Mouse (Mus musculus) liver, embryonic 13.5 days (tissue): ENCODE results near the gene Ptprq. TPM values are rescaled to one million over a fixed set of nuclear protein-coding genes. Genes with fewer than 3 reads are reported as not detected.

ENCODE experiments used
- ATAC-seq: fragments of 200-750 bp; cut with Nextera tagmentation; 2 replicates; pipeline ENCODE4 v1.8.0; 2017; ENCODE audit warnings: low read depth, mild to moderate bottlenecking, moderate number of reproducible peaks, moderate library complexity
- DNase-seq: peaks from one replicate; pipeline ENCODE4 v3.0.0; 2022
- H3K27ac ChIP-seq: fragments of 300-500 bp; sonication (generic); 2 replicates; pipeline ENCODE4 v1.5.1; 2015; ENCODE audit warnings: moderate library complexity, mild to moderate bottlenecking, inconsistent platforms
- H3K27me3 ChIP-seq: fragments of 300-500 bp; sonication (generic); 2 replicates; pipeline ENCODE4 v1.6.1; 2015; ENCODE audit warnings: mild to moderate bottlenecking, inconsistent platforms
- H3K36me3 ChIP-seq: fragments of 300-500 bp; sonication (generic); 2 replicates; pipeline ENCODE4 v1.6.1; 2015; ENCODE audit warnings: mild to moderate bottlenecking, inconsistent platforms
- H3K4me1 ChIP-seq: fragments of 300-500 bp; sonication (generic); replicated peaks from 2 replicates; pipeline ENCODE4 v1.6.1; 2015; ENCODE audit warnings: inconsistent platforms
- H3K4me2 ChIP-seq: fragments of 300-500 bp; sonication (generic); 2 replicates; pipeline ENCODE4 v1.6.1; 2015; ENCODE audit warnings: inconsistent platforms, mild to moderate bottlenecking, moderate library complexity
- H3K4me3 ChIP-seq: fragments of 300-500 bp; sonication (generic); replicated peaks from 2 replicates; pipeline ENCODE4 v1.5.1; 2015; ENCODE audit warnings: mild to moderate bottlenecking, inconsistent platforms
- H3K9ac ChIP-seq: fragments of 300-500 bp; sonication (generic); 2 replicates; pipeline ENCODE4 v1.6.1; 2015; ENCODE audit warnings: mild to moderate bottlenecking, inconsistent platforms
- H3K9me3 ChIP-seq: fragments of 300-500 bp; sonication (generic); replicated peaks from 2 replicates; pipeline ENCODE4 v1.6.1; 2016; ENCODE audit warnings: inconsistent platforms
- WGBS: fragments of 180-500 bp; shearing (Covaris S2); methylation state at CpG from one replicate; pipeline ENCODE4 v1.1.7; 2015; ENCODE audit not compliant: insufficient replicate concordance; 5-methylcytosine and 5-hydroxymethylcytosine counted together
- polyA plus RNA-seq: library from polyadenylated mRNA; unstranded; fragments of >200 nt; fragmentation: Nextera tagmentation; extraction: Ambion mirVana; gene quantifications from 2 replicates; pipeline ENCODE4 v1.2.1, GENCODE M21; 2015

The Ptprq gene
- not detected in 2 replicates for polyA plus RNA-seq

DNA sequence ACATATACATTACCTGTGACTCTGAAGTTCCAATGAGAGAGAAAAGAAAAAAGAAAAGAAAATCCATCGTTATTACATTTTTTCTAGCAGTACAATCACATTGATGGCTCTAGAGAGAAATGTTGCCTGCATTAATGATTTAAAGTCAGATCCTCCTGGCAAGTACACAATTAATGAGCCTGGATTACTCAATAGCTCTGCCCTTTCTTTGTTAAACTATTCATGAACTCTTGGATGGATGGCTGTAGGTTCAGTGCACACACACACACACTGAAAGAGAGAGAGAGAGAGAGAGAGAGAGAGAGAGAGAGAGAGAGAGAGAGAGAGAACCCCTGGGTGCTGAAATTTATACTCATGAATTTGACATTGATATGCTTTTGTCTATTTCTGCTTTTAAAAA, at the start of gene Ptprq:
Gene Ptprq, minus strand, starts transcription at position 246 of the 400 bp plus-strand sequence.
- 65% methylated on average over 1 of the region's 1 CpGs for WGBS
- DNase-seq (no peak), ATAC-seq (no peak)
- Histone ChIP-seq H3K4me1 (no peaks in the 10 kb centered on the region), H3K4me3 (no peak within 1 kb of the TSS), H3K9me3 (no peaks in the 10 kb centered on the region), H3K27ac (no peak within 1 kb of the TSS), H3K4me2 (no peak within 1 kb of the TSS), H3K9ac (no peak within 1 kb of the TSS), H3K27me3 (no peaks in the 10 kb centered on the region), H3K36me3 (no peaks in the 10 kb centered on the region)

DNA sequence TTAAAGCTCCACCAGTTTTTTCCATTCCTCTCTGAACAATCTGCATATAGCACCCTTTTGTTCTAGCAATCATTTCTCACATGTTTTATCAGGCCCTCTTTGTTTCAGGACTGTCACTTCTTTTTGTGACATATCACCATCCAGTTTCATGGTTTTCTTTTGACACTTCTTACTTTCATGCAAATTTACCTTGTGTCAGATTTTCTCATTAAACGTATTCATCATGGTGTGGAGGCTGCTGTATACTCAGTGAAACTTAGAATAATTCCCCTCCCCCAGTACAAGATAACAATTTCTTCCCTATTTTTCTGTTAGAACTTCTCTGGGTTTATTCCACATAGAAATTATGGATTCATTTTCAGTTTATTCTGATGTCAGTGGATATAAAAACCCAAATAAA, 39.8 kb upstream of the Ptprq start:
- no peak overlapping the region for H3K4me2 ChIP-seq
- no peak overlapping the region for H3K27ac ChIP-seq
- no peak overlapping the region for H3K9ac ChIP-seq
- no peaks in the 10 kb centered on the region for H3K27me3 ChIP-seq
- H3K36me3 ChIP-seq, result no peaks in the 10 kb centered on the region
- DNase-seq (no peak), ATAC-seq (no peak)
- 46% methylated on average over 1 of the region's 1 CpGs for WGBS
- H3K9me3 ChIP-seq, result no peaks in the 10 kb centered on the region
- no peak overlapping the region for H3K4me3 ChIP-seq
- no peaks in the 10 kb centered on the region for H3K4me1 ChIP-seq

DNA sequence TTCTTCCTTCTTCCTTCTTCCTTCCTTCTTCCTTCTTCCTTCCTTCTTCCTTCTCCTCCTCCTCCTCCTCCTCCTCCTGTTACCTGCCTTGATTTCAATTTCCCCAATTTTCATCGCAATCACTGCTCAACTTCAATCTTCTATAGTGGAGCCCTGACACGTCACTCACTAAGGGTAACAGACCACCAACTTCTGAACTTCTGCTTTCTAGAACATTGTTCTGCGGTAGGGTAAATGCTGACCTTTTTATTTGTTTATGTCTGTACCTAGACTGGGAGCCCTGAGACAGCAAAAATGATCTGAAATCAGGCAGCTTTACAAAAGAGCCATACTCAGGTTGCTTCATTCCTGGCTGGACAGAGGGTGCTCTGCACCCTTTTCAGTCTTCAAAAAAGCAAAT, 33.6 kb upstream of the Ptprq start:
- WGBS, result 43% methylated on average over 3 of the region's 3 CpGs
- no peaks in the 10 kb centered on the region for H3K36me3 ChIP-seq
- H3K9me3 ChIP-seq, result no peaks in the 10 kb centered on the region
- ATAC-seq (no peak), DNase-seq (no peak)
- H3K4me2 ChIP-seq, result no peak overlapping the region
- no peak overlapping the region for H3K9ac ChIP-seq
- no peaks in the 10 kb centered on the region for H3K4me1 ChIP-seq
- no peaks in the 10 kb centered on the region for H3K27me3 ChIP-seq
- no peak overlapping the region for H3K4me3 ChIP-seq
- H3K27ac ChIP-seq, result no peak overlapping the region

DNA sequence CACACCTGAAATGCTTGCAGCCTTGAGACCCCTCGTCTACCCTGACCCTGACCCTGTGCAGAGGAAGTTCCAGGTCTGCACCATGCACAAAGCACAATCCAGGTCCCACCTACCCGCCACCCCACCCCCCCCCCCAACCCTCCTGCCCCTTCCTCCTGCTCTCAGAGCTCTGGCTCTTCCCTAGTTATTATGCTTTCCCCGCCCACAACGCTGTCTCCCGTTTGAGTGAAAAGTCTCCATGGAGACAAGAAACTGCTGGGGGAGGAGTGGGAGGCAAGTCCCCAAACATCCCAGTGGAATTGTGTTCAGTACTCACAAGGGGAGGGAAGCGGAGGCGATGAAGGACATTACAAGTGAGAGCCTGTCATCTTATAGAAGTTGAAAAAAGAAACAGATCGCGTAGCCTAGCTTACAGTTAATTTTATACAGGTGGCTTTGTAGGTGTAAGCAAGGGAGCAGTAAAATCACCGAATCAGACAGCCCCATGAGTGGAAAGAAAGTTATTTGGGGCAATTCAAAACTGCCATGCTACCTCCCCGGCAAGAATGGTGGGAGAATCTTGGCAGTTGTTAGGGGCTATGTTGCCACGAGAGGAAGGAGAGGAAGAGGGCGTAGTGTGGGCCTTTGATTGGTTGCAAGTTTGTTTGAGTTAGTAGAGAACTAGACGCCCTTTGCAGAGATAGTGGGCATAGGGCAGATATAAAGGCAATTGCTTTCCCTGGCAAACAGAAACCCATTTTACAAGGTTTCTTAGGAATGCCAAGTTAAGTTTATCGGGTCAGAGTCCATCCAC, 32.7 kb upstream of the Ptprq start:
- Histone ChIP-seq H3K9me3 (no peaks in the 10 kb centered on the region), H3K4me1 (no peaks in the 10 kb centered on the region), H3K4me2 (no peak overlapping the region), H3K9ac (no peak overlapping the region), H3K4me3 (no peak overlapping the region), H3K27ac (no peak overlapping the region), H3K27me3 (no peaks in the 10 kb centered on the region), H3K36me3 (no peaks in the 10 kb centered on the region)
- WGBS, result 28% methylated on average over 15 of the region's 15 CpGs
- DNase-seq, result no peak
- no peak for ATAC-seq

DNA sequence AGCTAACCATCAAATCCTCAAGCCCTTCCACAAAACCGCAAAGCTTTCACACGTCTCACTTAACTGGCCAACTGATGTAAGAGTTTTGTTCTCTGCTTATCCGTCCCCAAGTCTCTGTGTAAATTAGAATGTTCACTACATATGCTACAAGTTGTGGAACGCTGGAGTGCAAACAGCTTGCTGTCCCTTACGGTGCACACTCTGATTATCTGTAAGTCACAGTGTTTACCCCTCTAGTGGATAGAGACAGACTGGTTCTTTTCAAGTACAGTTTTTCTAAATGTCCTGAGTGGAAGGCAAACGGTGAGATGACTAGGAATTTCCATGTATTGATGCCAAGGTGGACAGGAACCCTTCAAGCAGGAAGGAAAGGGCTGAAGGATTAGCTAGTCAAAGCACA, 32.1 kb upstream of the Ptprq start:
- Histone ChIP-seq H3K9me3 (no peaks in the 10 kb centered on the region), H3K36me3 (no peaks in the 10 kb centered on the region), H3K4me3 (no peak overlapping the region), H3K27me3 (no peaks in the 10 kb centered on the region), H3K4me1 (no peaks in the 10 kb centered on the region), H3K4me2 (no peak overlapping the region), H3K9ac (no peak overlapping the region), H3K27ac (no peak overlapping the region)
- DNase-seq (no peak), ATAC-seq (no peak)
- 34% methylated on average over 6 of the region's 6 CpGs for WGBS

DNA sequence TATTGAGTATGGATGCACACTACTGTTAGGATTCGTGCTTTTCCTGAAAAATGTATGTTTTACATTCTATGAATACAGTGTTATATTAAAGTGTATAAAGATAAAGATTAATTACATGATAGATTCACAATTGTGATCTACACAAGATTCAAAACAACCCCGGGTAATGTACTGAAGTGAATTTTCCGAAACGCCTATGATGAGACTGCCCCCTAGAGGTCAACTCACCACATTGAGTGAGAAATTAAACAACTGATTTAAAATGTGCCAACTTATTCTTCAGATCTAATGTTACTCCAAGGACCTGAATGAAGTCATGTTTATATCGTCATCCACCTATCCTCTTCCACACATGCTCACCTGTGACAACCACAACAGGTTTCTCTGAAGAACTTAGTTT, 27.7 kb upstream of the Ptprq start:
- Histone ChIP-seq H3K27ac (no peak overlapping the region), H3K4me3 (no peak overlapping the region), H3K9ac (no peak overlapping the region), H3K9me3 (no peaks in the 10 kb centered on the region), H3K27me3 (no peaks in the 10 kb centered on the region), H3K36me3 (no peaks in the 10 kb centered on the region), H3K4me2 (no peak overlapping the region), H3K4me1 (no peaks in the 10 kb centered on the region)
- 18% methylated on average over 5 of the region's 5 CpGs for WGBS
- ATAC-seq, result no peak
- no peak for DNase-seq

DNA sequence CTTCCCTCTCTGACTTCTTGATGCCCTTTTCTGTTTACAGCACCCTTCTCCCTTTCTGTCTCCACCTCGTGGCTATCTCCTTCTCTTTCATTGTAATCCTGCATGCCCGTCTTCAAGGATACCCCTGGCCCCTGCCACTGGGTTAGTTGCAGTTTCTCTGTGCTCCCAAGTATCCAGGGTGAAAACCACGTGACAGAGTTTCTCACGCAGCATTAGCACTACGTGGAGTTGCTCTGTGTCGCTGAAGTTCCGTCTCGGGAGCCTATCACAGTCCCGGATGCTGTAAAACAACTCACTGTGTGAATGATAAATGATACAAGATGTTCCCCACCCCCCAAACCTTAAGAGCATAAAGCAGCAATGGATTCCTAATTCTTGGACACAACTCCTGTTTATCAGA, 26.9 kb upstream of the Ptprq start:
- ATAC-seq (no peak), DNase-seq (no peak)
- Histone ChIP-seq H3K4me1 (no peaks in the 10 kb centered on the region), H3K4me3 (no peak overlapping the region), H3K27ac (no peak overlapping the region), H3K27me3 (no peaks in the 10 kb centered on the region), H3K36me3 (no peaks in the 10 kb centered on the region), H3K9ac (no peak overlapping the region), H3K4me2 (no peak overlapping the region), H3K9me3 (no peaks in the 10 kb centered on the region)
- WGBS, result 25% methylated on average over 9 of the region's 9 CpGs

DNA sequence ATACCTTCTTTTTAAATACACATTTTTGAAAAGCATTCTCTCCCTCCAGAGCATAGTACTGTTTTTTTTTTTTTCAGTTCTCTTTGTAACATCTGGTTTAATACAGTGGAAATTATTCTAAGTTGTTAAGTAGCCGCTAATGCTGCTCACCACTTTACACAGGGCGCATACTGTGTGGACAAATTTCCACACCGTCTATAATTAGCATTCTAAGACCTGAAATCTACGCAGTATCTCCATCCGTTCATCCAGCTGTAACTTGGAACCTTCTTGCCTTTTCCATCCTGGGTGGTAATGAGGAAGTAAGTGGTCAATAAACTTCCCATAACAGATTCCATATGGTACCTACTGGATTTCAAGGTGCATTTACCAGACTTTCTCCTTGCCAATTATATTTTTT, 20.0 kb upstream of the Ptprq start:
- Histone ChIP-seq H3K27me3 (no peaks in the 10 kb centered on the region), H3K4me2 (no peak overlapping the region), H3K27ac (no peak overlapping the region), H3K4me1 (no peaks in the 10 kb centered on the region), H3K9ac (no peak overlapping the region), H3K9me3 (no peaks in the 10 kb centered on the region), H3K4me3 (no peak overlapping the region), H3K36me3 (no peaks in the 10 kb centered on the region)
- ATAC-seq (no peak), DNase-seq (no peak)
- WGBS, result 79% methylated on average over 5 of the region's 5 CpGs

DNA sequence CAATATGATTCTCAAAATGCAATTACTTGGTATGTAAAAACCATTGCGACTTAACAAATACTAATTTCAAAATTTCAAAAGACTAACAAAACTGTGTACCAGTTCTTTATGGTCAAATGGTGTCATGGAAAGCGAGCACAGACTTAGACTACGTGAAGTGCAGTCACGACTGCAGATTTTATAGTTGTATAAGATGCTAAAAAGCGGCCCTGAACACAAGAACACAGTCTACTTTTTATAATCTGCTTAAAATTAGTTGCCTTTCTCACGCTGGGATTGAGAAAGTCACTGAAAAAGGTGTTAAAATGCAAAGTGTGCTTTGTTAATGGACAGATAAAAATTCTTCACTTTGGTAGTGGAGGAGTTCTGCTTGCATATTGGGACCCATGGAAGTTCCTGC, 17.9 kb upstream of the Ptprq start:
- Histone ChIP-seq H3K4me1 (no peaks in the 10 kb centered on the region), H3K4me2 (no peak overlapping the region), H3K9me3 (no peaks in the 10 kb centered on the region), H3K4me3 (no peak overlapping the region), H3K36me3 (no peaks in the 10 kb centered on the region), H3K9ac (no peak overlapping the region), H3K27me3 (no peaks in the 10 kb centered on the region), H3K27ac (no peak overlapping the region)
- DNase-seq (no peak), ATAC-seq (no peak)
- WGBS, result 61% methylated on average over 6 of the region's 6 CpGs

DNA sequence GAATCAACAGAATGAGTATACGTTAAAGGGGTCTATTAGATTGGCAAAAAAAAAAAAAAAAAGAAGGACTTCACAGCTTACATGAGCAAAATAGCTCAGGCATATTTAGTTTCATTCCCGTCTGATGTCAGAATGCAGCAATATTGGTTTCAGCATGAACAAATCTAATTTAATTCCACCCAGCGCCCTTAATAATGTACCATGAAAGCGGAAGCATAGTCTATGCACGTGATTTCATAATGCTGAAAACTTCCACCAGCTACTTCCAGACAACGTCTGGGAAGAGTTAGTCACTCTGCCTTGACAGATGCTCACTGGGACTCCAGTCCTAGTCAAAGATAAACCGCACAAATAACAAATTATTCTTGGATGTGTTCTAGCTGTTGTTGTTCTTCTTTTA, 15.6 kb upstream of the Ptprq start:
- 66% methylated on average over 7 of the region's 7 CpGs for WGBS
- Histone ChIP-seq H3K4me2 (no peak overlapping the region), H3K9ac (no peak overlapping the region), H3K4me1 (no peaks in the 10 kb centered on the region), H3K27ac (no peak overlapping the region), H3K27me3 (no peaks in the 10 kb centered on the region), H3K4me3 (no peak overlapping the region), H3K9me3 (no peaks in the 10 kb centered on the region), H3K36me3 (no peaks in the 10 kb centered on the region)
- DNase-seq, result no peak
- no peak for ATAC-seq

DNA sequence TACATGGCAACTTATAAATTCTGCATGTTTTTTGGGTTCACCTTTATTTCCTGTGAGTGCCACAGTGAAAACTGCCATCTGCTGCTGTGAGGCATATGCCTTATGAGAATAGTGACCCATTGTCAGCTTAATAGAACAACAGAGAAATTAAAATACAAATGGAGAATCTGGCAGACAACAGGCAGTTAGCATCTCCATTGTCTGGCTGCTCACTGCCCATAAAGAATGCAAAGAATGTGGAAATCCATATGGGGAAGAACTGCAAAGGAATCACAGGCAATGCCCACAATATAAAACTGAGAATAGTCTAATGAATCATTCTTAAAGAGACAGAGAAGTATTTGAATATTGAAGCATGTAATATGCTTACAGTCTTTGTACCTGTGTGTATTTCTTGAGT, 14.5 kb upstream of the Ptprq start:
- no peak for DNase-seq
- H3K27ac ChIP-seq, result no peak overlapping the region
- no peak for ATAC-seq
- H3K27me3 ChIP-seq, result no peaks in the 10 kb centered on the region
- no peaks in the 10 kb centered on the region for H3K4me1 ChIP-seq
- no peak overlapping the region for H3K9ac ChIP-seq
- no peaks in the 10 kb centered on the region for H3K9me3 ChIP-seq
- no peaks in the 10 kb centered on the region for H3K36me3 ChIP-seq
- no peak overlapping the region for H3K4me2 ChIP-seq
- H3K4me3 ChIP-seq, result no peak overlapping the region

DNA sequence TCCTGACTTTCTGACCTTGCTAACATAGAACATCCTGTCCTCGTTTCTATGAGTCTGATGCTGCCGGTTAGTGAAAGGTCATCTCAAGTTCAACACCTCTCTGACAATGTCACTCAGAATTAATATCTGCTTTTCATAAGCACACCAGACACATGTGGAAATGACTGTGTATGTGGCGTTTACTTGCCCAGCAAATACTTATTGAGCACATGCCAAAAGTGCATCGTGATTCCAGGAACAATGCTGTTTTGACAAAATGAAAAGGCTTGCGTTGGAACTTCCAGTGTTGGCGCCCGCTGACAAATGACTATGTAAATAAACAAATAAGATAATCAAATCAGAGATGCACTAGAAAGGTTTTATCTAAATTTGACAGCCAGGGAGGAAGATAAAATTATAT, 5.8 kb upstream of the Ptprq start:
- Histone ChIP-seq H3K9me3 (no peaks in the 10 kb centered on the region), H3K4me2 (no peak overlapping the region), H3K4me1 (no peaks in the 10 kb centered on the region), H3K36me3 (no peaks in the 10 kb centered on the region), H3K27me3 (no peaks in the 10 kb centered on the region), H3K9ac (no peak overlapping the region), H3K27ac (no peak overlapping the region), H3K4me3 (no peak overlapping the region)
- WGBS, result 50% methylated on average over 7 of the region's 7 CpGs
- no peak for ATAC-seq
- DNase-seq, result no peak
